Mouse (Mus musculus) neural tube, embryonic 13.5 days (tissue): ENCODE data around the gene Ano8. TPM values are rescaled to one million over a fixed set of nuclear protein-coding genes. Genes with fewer than 3 reads are reported as not detected.

Source experiments
- ATAC-seq: fragments of 200-750 bp; cut with Nextera tagmentation; 2 replicates; pipeline ENCODE4 v1.8.0; 2017; ENCODE audit warnings: low read depth, mild to moderate bottlenecking, moderate TSS enrichment, moderate library complexity
- H3K27ac ChIP-seq: fragments of 300-500 bp; sonication (generic); replicated peaks from 2 replicates; pipeline ENCODE4 v1.5.1; 2015; ENCODE audit warnings: moderate library complexity, mild to moderate bottlenecking, inconsistent platforms
- H3K27me3 ChIP-seq: fragments of 300-500 bp; sonication (generic); 2 replicates; pipeline ENCODE4 v1.6.1; 2015; ENCODE audit warnings: mild to moderate bottlenecking, inconsistent platforms
- H3K36me3 ChIP-seq: fragments of 300-500 bp; sonication (generic); 2 replicates; pipeline ENCODE4 v1.6.1; 2015; ENCODE audit warnings: mild to moderate bottlenecking, inconsistent platforms
- H3K4me1 ChIP-seq: fragments of 300-500 bp; sonication (generic); replicated peaks from 2 replicates; pipeline ENCODE4 v1.6.1; 2015; ENCODE audit warnings: inconsistent platforms
- H3K4me2 ChIP-seq: fragments of 300-500 bp; sonication (generic); 2 replicates; pipeline ENCODE4 v1.6.1; 2015; ENCODE audit warnings: inconsistent platforms, mild to moderate bottlenecking, moderate library complexity
- H3K4me3 ChIP-seq: fragments of 300-500 bp; sonication (generic); 2 replicates; pipeline ENCODE4 v1.5.1; 2015; ENCODE audit warnings: mild to moderate bottlenecking, inconsistent platforms
- H3K9ac ChIP-seq: fragments of 300-500 bp; sonication (generic); 2 replicates; pipeline ENCODE4 v1.6.1; 2015; ENCODE audit warnings: moderate library complexity, mild to moderate bottlenecking, inconsistent platforms
- H3K9me3 ChIP-seq: fragments of 300-500 bp; sonication (generic); 2 replicates; pipeline ENCODE4 v1.6.1; 2016; ENCODE audit warnings: inconsistent platforms
- whole genome bisulfite sequencing: fragments of 180-500 bp; shearing (Covaris S2); methylation state at CpG from one replicate; pipeline ENCODE4 v1.1.7; 2015; 5-methylcytosine and 5-hydroxymethylcytosine counted together
- polyA plus RNA-seq: library from polyadenylated mRNA; unstranded; fragments of >200 nt; fragmentation: Nextera tagmentation; extraction: Ambion mirVana; gene quantifications from 2 replicates; pipeline ENCODE4 v1.2.1, GENCODE M21; 2015

The Ano8 gene
- polyA plus RNA-seq, 1 experiment from 2014 or later, result 7.8 TPM

- Histone ChIP-seq H3K36me3 (peaks cover 19% of the 10 kb centered on the region), H3K4me1 (peaks cover 52% of the 10 kb centered on the region), H3K27ac (no peak overlapping the region), H3K4me3 (0 out of 2 replicates have a peak overlapping the region, but pooled peaks have one; percentile 89), H3K4me2 (peak overlapping the region; percentile 91; the same call in 1 of the 2 replicates), H3K9ac (no peak overlapping the region), H3K27me3 (no peaks in the 10 kb centered on the region), H3K9me3 (no peaks in the 10 kb centered on the region)
- WGBS, result 94% methylated on average over 5 of the region's 5 CpGs
- ATAC-seq, result no peak
These were observed 19.6 kb downstream of the Ano8 start for GRCm38 (mm10) chr8:71466198-71466597.

DNA sequence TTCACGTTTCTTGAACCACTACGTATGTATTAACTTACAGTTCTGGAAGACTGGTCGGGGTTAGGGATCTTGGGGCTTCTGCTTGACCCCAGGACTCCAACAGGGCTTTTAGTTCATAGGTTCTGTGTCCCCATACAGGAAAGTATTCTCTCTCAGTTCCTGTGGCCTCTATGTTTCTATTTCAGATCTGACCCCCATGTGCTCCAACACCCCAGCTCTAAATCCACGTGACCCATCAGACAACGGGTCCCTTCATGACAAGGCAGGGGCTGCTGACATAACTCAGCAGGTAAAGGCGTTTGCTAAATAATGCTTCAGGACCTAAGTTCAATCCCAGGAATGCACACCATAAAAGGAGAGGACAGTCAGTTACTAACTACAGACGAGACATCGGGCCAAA, 20.0 kb downstream of the Ano8 start:
- peak overlapping the region; percentile 91 for H3K4me2 ChIP-seq
- H3K9me3 ChIP-seq, result no peaks in the 10 kb centered on the region
- 83% methylated on average over 8 of the region's 8 CpGs for WGBS
- H3K27me3 ChIP-seq, result no peaks in the 10 kb centered on the region
- H3K27ac ChIP-seq, result no peak overlapping the region
- peaks cover 52% of the 10 kb centered on the region for H3K4me1 ChIP-seq
- peak overlapping the region; percentile 82 for H3K9ac ChIP-seq
- peak overlapping the region; percentile 89 for H3K4me3 ChIP-seq
- peaks cover 19% of the 10 kb centered on the region for H3K36me3 ChIP-seq
- ATAC-seq, result no peak

DNA sequence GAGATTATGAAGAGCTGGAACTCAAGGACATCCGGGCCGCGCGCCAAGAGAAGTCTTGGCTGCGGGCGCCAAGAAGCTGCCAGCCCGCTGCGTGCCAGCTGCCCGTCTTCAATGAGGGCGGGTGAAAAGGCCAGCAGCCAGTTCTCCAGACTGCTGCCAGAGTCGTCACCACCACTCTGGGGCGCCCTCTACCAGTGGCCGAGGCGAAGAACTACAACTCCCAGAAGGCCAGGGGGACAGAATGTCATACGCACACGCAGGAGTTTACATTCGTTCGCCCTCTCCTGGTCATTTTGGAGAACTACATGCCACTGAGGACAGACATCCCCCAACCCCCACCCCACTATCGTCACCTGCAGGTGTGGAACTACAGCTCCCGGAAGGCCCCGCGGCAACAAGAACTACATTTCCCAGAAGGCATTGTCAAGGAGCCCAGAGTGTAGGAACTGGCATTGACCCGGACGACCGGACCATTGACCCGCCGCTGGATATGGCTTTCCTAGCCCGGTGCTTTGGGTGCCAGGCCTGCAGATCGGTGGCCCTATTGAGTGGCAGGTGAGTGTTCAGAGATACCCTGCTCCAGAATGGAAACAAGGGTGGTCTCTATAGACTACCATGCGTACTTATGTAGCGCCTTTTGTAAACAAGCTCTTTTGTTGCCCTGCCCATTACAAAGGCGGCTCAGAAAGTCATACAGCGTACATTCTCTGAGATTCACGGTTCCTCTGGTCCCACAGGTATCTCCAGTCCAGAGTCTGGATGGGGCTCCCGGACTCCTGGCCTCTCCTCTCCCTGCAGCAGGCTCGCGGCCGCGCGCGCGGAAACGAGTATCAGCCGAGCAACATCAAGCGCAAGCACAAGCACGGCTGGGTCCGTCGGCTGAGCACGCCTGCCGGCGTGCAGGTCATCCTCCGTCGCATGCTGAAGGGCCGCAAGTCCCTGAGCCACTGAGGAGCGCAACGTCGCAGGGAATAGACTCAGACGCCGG, 21.0 kb downstream of the Ano8 start, which contains the start of gene Mrpl34:
Mrpl34 (plus strand) TSS at position 447 of the 988 bp plus-strand sequence.
- H3K9me3 ChIP-seq, result no peaks in the 10 kb centered on the region
- peak; percentile 70 for ATAC-seq
- peak within 1 kb of the TSS; percentile 87 for H3K27ac ChIP-seq
- peak within 1 kb of the TSS; percentile 91 for H3K4me2 ChIP-seq
- H3K9ac ChIP-seq, result peak within 1 kb of the TSS; percentile 93
- under 1% methylated on average over 59 of the region's 59 CpGs for WGBS
- no peaks in the 10 kb centered on the region for H3K27me3 ChIP-seq
- peaks cover 28% of the 10 kb centered on the region for H3K36me3 ChIP-seq
- peaks cover 50% of the 10 kb centered on the region for H3K4me1 ChIP-seq
- H3K4me3 ChIP-seq, result peak within 1 kb of the TSS; percentile 89

GRCm38 (mm10) chr8:71463188-71464033, 22.4 kb downstream of the Ano8 start, which contains the start of gene Abhd8:
Gene Abhd8, minus strand, starts transcription at chr8:71463655.
- peak within 1 kb of the TSS; percentile 89 for H3K4me3 ChIP-seq

GRCm38 (mm10) chr8:71462786-71463185, 23.0 kb downstream of the Ano8 start:
- no peaks in the 10 kb centered on the region for H3K27me3 ChIP-seq
- peak overlapping the region; percentile 91 for H3K4me2 ChIP-seq
- H3K36me3 ChIP-seq, result peaks cover 49% of the 10 kb centered on the region
- H3K4me3 ChIP-seq, result peak overlapping the region; percentile 89
- H3K27ac ChIP-seq, result peak overlapping the region; percentile 87
- ATAC-seq, result peak; percentile 2
- peaks cover 62% of the 10 kb centered on the region for H3K4me1 ChIP-seq
- H3K9me3 ChIP-seq, result no peaks in the 10 kb centered on the region
- peak overlapping the region; percentile 93 for H3K9ac ChIP-seq
- WGBS, result 5% methylated on average over 16 of the region's 16 CpGs

More at GRCm38 (mm10) chr8:71463188-71464033, 22.4 kb downstream of the Ano8 start, which contains the start of gene Abhd8:
- peak; percentile 78 for ATAC-seq
- Histone ChIP-seq H3K9ac (peak within 1 kb of the TSS; percentile 93), H3K27ac (peak within 1 kb of the TSS; percentile 87), H3K27me3 (no peaks in the 10 kb centered on the region), H3K36me3 (peaks cover 42% of the 10 kb centered on the region), H3K9me3 (no peaks in the 10 kb centered on the region), H3K4me1 (peaks cover 60% of the 10 kb centered on the region), H3K4me2 (peak within 1 kb of the TSS; percentile 91)
- WGBS, result under 1% methylated on average over 53 of the region's 55 CpGs

DNA sequence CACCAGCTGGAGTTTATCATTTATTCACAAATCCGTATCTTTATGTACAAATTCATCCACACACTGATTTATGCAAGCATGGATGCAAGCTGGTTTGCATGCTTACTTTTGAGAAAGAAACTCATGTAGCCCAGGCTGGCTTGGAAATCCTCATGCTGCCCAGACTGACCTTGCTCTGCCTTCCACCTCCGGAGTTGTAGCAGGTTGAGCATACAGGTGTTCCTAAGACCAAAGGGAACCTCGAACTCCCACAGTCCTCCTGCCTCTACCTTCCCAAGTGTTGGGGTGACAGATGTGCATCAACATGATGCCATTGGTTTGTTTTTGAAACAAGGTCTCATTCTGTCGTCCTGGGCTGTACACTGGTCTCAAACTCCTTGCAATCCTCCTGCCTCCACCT, 23.6 kb downstream of the Ano8 start:
- no peak for ATAC-seq
- peak overlapping the region; percentile 89 for H3K4me3 ChIP-seq
- peaks cover 62% of the 10 kb centered on the region for H3K4me1 ChIP-seq
- H3K27me3 ChIP-seq, result no peaks in the 10 kb centered on the region
- WGBS, result 73% methylated on average over 4 of the region's 4 CpGs
- H3K9ac ChIP-seq, result peak overlapping the region; percentile 93
- no peaks in the 10 kb centered on the region for H3K9me3 ChIP-seq
- H3K36me3 ChIP-seq, result peaks cover 54% of the 10 kb centered on the region
- 0 out of 2 replicates have a peak overlapping the region, but pooled peaks have one; percentile 87 for H3K27ac ChIP-seq
- H3K4me2 ChIP-seq, result peak overlapping the region; percentile 91

DNA sequence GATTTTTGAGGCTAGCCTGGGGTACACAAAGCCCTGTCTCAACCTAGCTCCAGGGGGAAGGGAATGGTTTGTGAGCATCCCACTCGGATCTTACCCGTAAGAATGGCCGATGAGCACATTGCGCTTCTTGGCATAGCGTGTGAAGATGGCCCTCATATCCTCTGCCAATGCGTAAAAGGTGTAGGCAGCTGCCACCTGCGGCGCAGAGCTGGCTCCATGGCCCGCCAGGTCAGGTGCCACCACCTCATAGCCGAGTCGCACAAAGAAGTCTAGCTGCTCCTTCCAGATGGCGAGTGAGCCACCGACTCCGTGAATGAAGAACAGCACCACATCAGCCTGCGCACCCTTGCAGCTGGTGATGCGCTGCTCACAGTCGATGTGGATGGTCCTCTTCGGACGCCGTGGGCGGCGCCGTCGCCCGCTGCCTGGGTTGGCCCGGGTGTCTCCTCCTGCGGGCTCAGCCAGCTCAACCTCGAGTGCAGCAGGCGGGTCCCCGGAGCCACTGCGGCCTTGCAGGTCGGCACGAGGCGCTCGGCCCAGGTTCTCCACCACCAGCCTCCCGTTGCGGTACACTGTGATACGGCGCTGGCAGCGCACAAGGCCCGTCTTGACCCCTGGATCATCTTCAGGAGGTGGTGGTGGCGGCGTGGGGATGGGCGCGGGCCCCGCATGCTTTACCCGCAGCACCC, 24.5 kb downstream of the Ano8 start:
- H3K9ac ChIP-seq, result 0 out of 2 replicates have a peak overlapping the region, but pooled peaks have one; percentile 93
- ATAC-seq, result no peak
- H3K4me3 ChIP-seq, result peak overlapping the region; percentile 89; the same call in 1 of the 2 replicates
- 81% methylated on average over 39 of the region's 47 CpGs for WGBS
- peak overlapping the region; percentile 91 for H3K4me2 ChIP-seq
- H3K4me1 ChIP-seq, result peaks cover 62% of the 10 kb centered on the region
- peaks cover 59% of the 10 kb centered on the region for H3K36me3 ChIP-seq
- no peaks in the 10 kb centered on the region for H3K27me3 ChIP-seq
- H3K9me3 ChIP-seq, result no peaks in the 10 kb centered on the region
- no peak overlapping the region for H3K27ac ChIP-seq

GRCm38 (mm10) chr8:71460716-71461115, 25.0 kb downstream of the Ano8 start:
- H3K4me3 ChIP-seq, result no peak overlapping the region
- no peak for ATAC-seq
- H3K4me1 ChIP-seq, result peaks cover 58% of the 10 kb centered on the region
- no peak overlapping the region for H3K4me2 ChIP-seq
- H3K36me3 ChIP-seq, result peaks cover 55% of the 10 kb centered on the region
- WGBS, result 96% methylated on average over 6 of the region's 6 CpGs
- H3K9me3 ChIP-seq, result no peaks in the 10 kb centered on the region
- H3K27me3 ChIP-seq, result no peaks in the 10 kb centered on the region
- H3K9ac ChIP-seq, result no peak overlapping the region
- H3K27ac ChIP-seq, result no peak overlapping the region

DNA sequence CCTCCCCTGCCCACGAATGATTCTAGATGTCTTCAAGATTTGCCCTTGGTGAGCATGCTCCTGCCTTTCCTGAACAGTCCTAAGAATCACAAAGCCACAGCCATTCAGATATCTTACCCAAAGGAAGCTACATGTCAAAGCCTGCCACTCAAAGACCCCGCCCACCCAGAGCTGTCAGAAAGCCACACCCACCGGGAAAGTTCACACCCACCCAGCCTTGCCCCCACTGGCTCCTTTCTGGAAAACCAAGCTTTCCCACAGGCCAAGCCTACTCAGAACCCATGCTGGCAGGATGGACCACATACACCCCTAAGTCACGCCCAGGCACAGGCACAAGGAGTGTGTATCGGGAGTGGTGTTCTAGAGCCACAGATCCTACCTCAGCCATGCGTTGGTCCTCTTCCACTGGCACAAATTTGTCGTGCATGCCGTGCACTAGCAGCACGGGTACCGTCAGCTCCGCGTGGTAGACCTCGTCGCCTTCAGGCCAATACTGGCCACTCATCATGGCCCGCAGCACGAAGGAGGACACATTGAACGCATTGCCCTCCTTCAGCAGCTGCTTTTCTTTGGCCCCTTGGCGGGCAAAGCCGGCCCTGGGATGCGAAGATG, 28.0 kb downstream of the Ano8 start:
- Histone ChIP-seq H3K4me2 (no peak overlapping the region), H3K36me3 (peaks cover 55% of the 10 kb centered on the region), H3K4me1 (peaks cover 42% of the 10 kb centered on the region), H3K4me3 (no peak overlapping the region), H3K9me3 (no peaks in the 10 kb centered on the region), H3K27ac (no peak overlapping the region), H3K27me3 (no peaks in the 10 kb centered on the region), H3K9ac (no peak overlapping the region)
- no peak for ATAC-seq
- 82% methylated on average over 20 of the region's 20 CpGs for WGBS

DNA sequence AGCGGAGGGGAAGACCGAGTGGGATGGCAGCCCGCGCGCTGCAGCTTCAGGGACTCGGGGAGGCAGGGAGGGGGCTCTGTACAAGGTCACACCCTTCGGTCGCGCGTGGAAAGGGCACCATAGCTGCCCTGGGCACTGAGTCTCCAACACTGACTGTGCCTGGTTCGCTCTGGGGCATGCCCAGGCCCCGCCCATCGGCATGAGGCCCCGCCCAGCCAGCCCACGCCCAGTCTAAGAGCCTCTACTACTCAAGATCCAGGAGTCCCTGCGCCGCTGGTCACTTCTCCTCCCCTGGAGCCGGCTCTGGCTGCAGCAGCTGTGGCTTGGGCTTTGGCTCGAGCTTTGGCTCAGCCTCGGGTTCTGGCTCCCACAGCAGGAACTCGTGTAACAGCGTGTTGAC, 28.9 kb downstream of the Ano8 start:
- Histone ChIP-seq H3K27ac (no peak overlapping the region), H3K36me3 (peaks cover 55% of the 10 kb centered on the region), H3K9ac (no peak overlapping the region), H3K4me1 (peaks cover 34% of the 10 kb centered on the region), H3K4me2 (no peak overlapping the region), H3K9me3 (no peaks in the 10 kb centered on the region), H3K4me3 (no peak overlapping the region), H3K27me3 (no peaks in the 10 kb centered on the region; the same call in 1 of the 2 replicates)
- ATAC-seq, result no peak
- WGBS, result 42% methylated on average over 22 of the region's 22 CpGs

- WGBS, result 79% methylated on average over 8 of the region's 8 CpGs
- Histone ChIP-seq H3K27ac (no peak overlapping the region), H3K9ac (no peak overlapping the region), H3K9me3 (no peaks in the 10 kb centered on the region), H3K4me1 (peaks cover 14% of the 10 kb centered on the region), H3K27me3 (no peaks in the 10 kb centered on the region; the same call in 1 of the 2 replicates), H3K4me3 (no peak overlapping the region), H3K36me3 (peaks cover 35% of the 10 kb centered on the region), H3K4me2 (no peak overlapping the region)
- no peak for ATAC-seq
These were observed 31.1 kb downstream of the Ano8 start for GRCm38 (mm10) chr8:71454668-71455067.
